Mouse (Mus musculus) lung, adult 2 months (tissue): ENCODE measurements at regions not wholly inside any gene's neighbourhood (a gene's known extent, or its start where the extent isn't known, plus 50 kb on each side); places are given as distances from the start of the nearest gene placed in this dataset.
"Not testable (repeated sequence)": the region's sequence is repeated elsewhere in the genome, so short reads cannot be mapped to it uniquely, and the experiment has no call there.

ENCODE experiments used
- CTCF ChIP-seq: fragments of 200-500 bp; IDR thresholded peaks from 2 replicates; pipeline ENCODE4 v1.5.1; 2011; ENCODE audit warnings: mild to moderate bottlenecking, low read length, control low read depth; ENCODE audit not compliant: insufficient read depth
- POLR2A ChIP-seq: fragments of 200-500 bp; IDR thresholded peaks from 2 replicates; pipeline ENCODE4 v1.6.1; 2011; ENCODE audit warnings: low read depth, mild to moderate bottlenecking, control low read depth, low read length, borderline replicate concordance; ENCODE audit errors: extremely low read depth

DNA sequence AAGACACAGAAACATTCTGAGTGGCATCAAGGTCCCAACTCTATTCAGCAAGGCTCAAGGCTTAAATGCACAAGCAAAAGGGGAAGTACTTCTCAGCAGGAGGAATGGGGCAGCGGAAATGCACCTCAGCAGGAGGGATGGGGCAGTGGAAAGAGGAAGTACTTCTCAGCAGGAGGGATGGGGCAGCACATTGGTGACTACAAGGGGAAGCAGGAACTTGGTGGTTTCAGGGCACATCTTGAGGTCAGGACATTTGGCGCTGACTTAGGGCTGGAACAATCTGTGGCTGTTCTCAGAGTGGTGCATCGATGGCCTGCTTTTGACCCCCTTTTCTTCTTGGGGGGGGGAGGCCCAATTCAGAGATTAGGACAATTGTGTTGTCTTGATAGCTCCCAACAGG, 255.7 kb downstream of the Antxr2 start:
- not testable (repeated sequence) for TF ChIP-seq POLR2A, CTCF
